Mouse (Mus musculus) telencephalon, adult 2 months (tissue): Measurements from ENCODE around the gene Snx7.

Experiments used
- DNase-seq: peaks from one replicate; pipeline ENCODE4 v3.0.0-alpha.2; 2011; ENCODE audit warnings: low read depth, low spot score

Gene Snx7

GRCm38 (mm10) chr3:117868637-117869323 lies at the start of gene Snx7:
Gene Snx7, minus strand, starts transcription at chr3:117868936.
- peak; percentile 59 for DNase-seq

GRCm38 (mm10) chr3:117915420-117915819 lies 46.7 kb upstream of the Snx7 start:
- no peak for DNase-seq

GRCm38 (mm10) chr3:117893736-117894135 lies 25.0 kb upstream of the Snx7 start:
- DNase-seq, result no peak

- no peak for DNase-seq
These were observed 6.7 kb upstream of the Snx7 start for GRCm38 (mm10) chr3:117875450-117875849.

GRCm38 (mm10) chr3:117873209-117873863 lies 4.6 kb upstream of the Snx7 start:
- no peak for DNase-seq

- no peak for DNase-seq
These were observed 584 bp upstream of the Snx7 start for GRCm38 (mm10) chr3:117869324-117869715.

- DNase-seq, result no peak
These were observed 645 bp downstream of the Snx7 start for GRCm38 (mm10) chr3:117868091-117868490.

GRCm38 (mm10) chr3:117866696-117867407 lies 1.9 kb downstream of the Snx7 start:
- DNase-seq, result no peak

GRCm38 (mm10) chr3:117865621-117866020 lies 3.1 kb downstream of the Snx7 start:
- DNase-seq, result no peak

GRCm38 (mm10) chr3:117862951-117863350 lies 5.8 kb downstream of the Snx7 start:
- DNase-seq, result no peak

GRCm38 (mm10) chr3:117861977-117862434 lies 6.7 kb downstream of the Snx7 start:
- no peak for DNase-seq

- no peak for DNase-seq
These were observed 9.7 kb downstream of the Snx7 start for GRCm38 (mm10) chr3:117858996-117859395.

- peak; percentile 86 for DNase-seq
These were observed 15.0 kb downstream of the Snx7 start for GRCm38 (mm10) chr3:117853729-117854128.

- no peak for DNase-seq
These were observed 16.7 kb downstream of the Snx7 start for GRCm38 (mm10) chr3:117852054-117852361.

GRCm38 (mm10) chr3:117851278-117852053 lies 17.3 kb downstream of the Snx7 start:
- DNase-seq, result no peak

GRCm38 (mm10) chr3:117848866-117849265 lies 19.9 kb downstream of the Snx7 start:
- peak; percentile 95 for DNase-seq

- no peak for DNase-seq
These were observed 26.1 kb downstream of the Snx7 start for GRCm38 (mm10) chr3:117842658-117843057.

GRCm38 (mm10) chr3:117839867-117840545 lies 28.7 kb downstream of the Snx7 start:
- peak; percentile 68 for DNase-seq

- no peak for DNase-seq
These were observed 30.7 kb downstream of the Snx7 start for GRCm38 (mm10) chr3:117838020-117838419.

- DNase-seq, result peak; percentile 69
These were observed 42.1 kb downstream of the Snx7 start for GRCm38 (mm10) chr3:117826486-117827200.

- DNase-seq, result no peak
These were observed 45.5 kb downstream of the Snx7 start for GRCm38 (mm10) chr3:117823218-117823617.
